Comparison of ENCODE assay signal across 10 mouse cellular contexts in the genomic region with DNA sequence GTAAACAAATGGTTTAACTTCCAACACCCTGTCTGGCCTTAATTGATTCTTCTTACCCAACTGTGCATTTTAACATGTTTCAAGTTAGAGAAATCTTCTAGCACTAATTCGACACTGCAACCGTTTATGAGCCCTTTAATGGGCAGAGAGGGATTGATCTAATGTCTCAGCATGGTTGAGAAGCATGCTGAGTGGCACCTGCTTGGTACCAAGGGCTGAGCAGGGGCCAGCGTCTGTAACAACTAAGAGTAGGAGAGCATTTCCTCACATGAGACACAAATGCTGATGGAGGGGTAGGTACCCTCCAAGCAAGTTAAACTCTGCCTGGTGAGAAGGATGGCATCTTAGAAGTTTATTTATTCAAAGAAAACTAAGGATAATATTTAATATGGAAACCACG.
"Had no signal": no experiment of that assay in that cellular context is flagged by ENCODE, and none has a peak within 500 bp of the region (broad histone marks: within the 10 kb centered on the region; RNA-seq: fewer than 3 reads in every experiment).

No protein-coding gene starts in this region.

- DNase-seq: kidney, postnatal 4 days; liver; lung, adult 18-20 months; lung, postnatal 10 days; lung, postnatal 36 days; right cerebral cortex, postnatal 14 days; right cerebral cortex, postnatal 4 days; thymus, adult 2 months; thymus, postnatal 14 days; thymus, postnatal 4 days had no signal
